ENCODE assay signal across 10 mouse cellular contexts in genomic region chr10:66909905-66910681, GRCm38 (mm10).
A peak's percentile ranks its signal among the peaks of the same experiment; 100 is the strongest.
DNase-seq lines count a peak whose midpoint lies in the region; ATAC-seq and TF ChIP-seq lines count a peak whose summit lies in the region.
"Had no signal": no experiment of that assay in that cellular context is flagged by ENCODE, and none has a peak within 500 bp of the region (broad histone marks: within the 10 kb centered on the region; RNA-seq: fewer than 3 reads in every experiment).

No protein-coding gene starts in this region.

- peak overlapping the region; percentile 66 for H3K27ac ChIP-seq in heart, embryonic 12.5 days (ENCODE audit: poor library complexity, severe bottlenecking)
- H3K27ac ChIP-seq in heart, embryonic 10.5 days: no peak overlapping the region
- H3K27ac ChIP-seq in intestine, postnatal 0 days (ENCODE audit: low read depth, low read length): peak overlapping the region; percentile 46; the same call in 1 of the 2 replicates
- H3K27ac ChIP-seq in liver, embryonic 14.5 days: no peak overlapping the region
- H3K27ac ChIP-seq: midbrain, embryonic 15.5 days had no signal

- H3K4me2 ChIP-seq in heart, embryonic 12.5 days: peak overlapping the region; percentile 46
- no peak overlapping the region for H3K4me2 ChIP-seq in intestine, postnatal 0 days (replicated peaks; ENCODE audit: low read depth)
- no peak overlapping the region for H3K4me2 ChIP-seq in liver, embryonic 14.5 days (ENCODE audit: low read depth)
- H3K4me2 ChIP-seq: hindbrain, embryonic 12.5 days; midbrain, embryonic 15.5 days had no signal

- WGBS in heart, embryonic 12.5 days: 32% methylated on average over 17 of the region's 17 CpGs
- WGBS in heart, embryonic 10.5 days: 48% methylated on average over 17 of the region's 17 CpGs
- WGBS in intestine, postnatal 0 days: 37% methylated on average over 17 of the region's 17 CpGs
- 52% methylated on average over 17 of the region's 17 CpGs for WGBS in liver, embryonic 14.5 days (ENCODE audit: insufficient replicate concordance)

- ATAC-seq in heart, embryonic 12.5 days (ENCODE audit: insufficient number of reproducible peaks, low FRiP score): peak; percentile 47
- peak; percentile 61 for ATAC-seq in intestine, postnatal 0 days
- peak; percentile 40; the same call in 1 of the 2 replicates for ATAC-seq in liver, embryonic 14.5 days (ENCODE audit: insufficient read depth)
- ATAC-seq in frontal cortex, adult (ENCODE audit: low TSS enrichment): no peak

- TF ChIP-seq EP300 in liver, embryonic 14.5 days (IDR thresholded peaks at IDR 0.05; ENCODE audit: low read depth): 0 out of 2 replicates have a peak, but pooled peaks have one; percentile 10

- TF ChIP-seq CTCF in intestine, postnatal 0 days (IDR thresholded peaks at IDR 0.05; ENCODE audit: low read depth): no peak
- no peak for TF ChIP-seq CTCF in liver, embryonic 14.5 days (IDR thresholded peaks at IDR 0.05; ENCODE audit: low read depth)

- no peak overlapping the region for H3K9ac ChIP-seq in heart, embryonic 12.5 days
- no peak overlapping the region for H3K9ac ChIP-seq in intestine, postnatal 0 days (ENCODE audit: low read depth, low read length)
- H3K9ac ChIP-seq in liver, embryonic 14.5 days (replicated peaks): no peak overlapping the region
- H3K9ac ChIP-seq: hindbrain, embryonic 12.5 days; midbrain, embryonic 15.5 days had no signal

- H3K4me3 ChIP-seq in heart, embryonic 12.5 days: peak overlapping the region; percentile 21; the same call in 1 of the 2 replicates
- H3K4me3 ChIP-seq in heart, embryonic 10.5 days: no peak overlapping the region
- H3K4me3 ChIP-seq in intestine, postnatal 0 days (ENCODE audit: low read depth, low read length): no peak overlapping the region
- H3K4me3 ChIP-seq in liver, embryonic 14.5 days (ENCODE audit: insufficient read depth in 1 of 2, low read depth in 2 of 2, low read length in 2 of 2): no peak overlapping the region
- H3K4me3 ChIP-seq: hindbrain, embryonic 12.5 days; midbrain, embryonic 15.5 days had no signal

- H3K36me3 ChIP-seq in heart, embryonic 12.5 days: no peaks in the 10 kb centered on the region
- H3K36me3 ChIP-seq in heart, embryonic 10.5 days: no peaks in the 10 kb centered on the region
- H3K36me3 ChIP-seq in intestine, postnatal 0 days (ENCODE audit: control insufficient read depth, insufficient read depth): no peaks in the 10 kb centered on the region
- H3K36me3 ChIP-seq in liver, embryonic 14.5 days (replicated peaks; ENCODE audit: control insufficient read depth, insufficient read depth, low read depth): no peaks in the 10 kb centered on the region
- H3K36me3 ChIP-seq: hindbrain, embryonic 12.5 days; midbrain, embryonic 15.5 days had no signal

- no peaks in the 10 kb centered on the region for H3K9me3 ChIP-seq in heart, embryonic 12.5 days (replicated peaks)
- H3K9me3 ChIP-seq in heart, embryonic 10.5 days: no peaks in the 10 kb centered on the region
- no peaks in the 10 kb centered on the region for H3K9me3 ChIP-seq in intestine, postnatal 0 days (ENCODE audit: control insufficient read depth)
- H3K9me3 ChIP-seq in liver, embryonic 14.5 days (ENCODE audit: control insufficient read depth, low read length): no peaks in the 10 kb centered on the region
- H3K9me3 ChIP-seq: hindbrain, embryonic 12.5 days; midbrain, embryonic 15.5 days had no signal

- no peak for DNase-seq in heart, embryonic 10.5 days (ENCODE audit: low spot score)
- DNase-seq in adrenal gland, postnatal 10 days: peak; percentile 72
- no peak for DNase-seq in liver, embryonic 14.5 days (ENCODE audit: low read depth in 3 of 3, low spot score in 3 of 3)
- DNase-seq in right cerebral cortex, postnatal 4 days: no peak
- DNase-seq in thymus, adult 18-20 months: no peak

- peaks cover 54% of the 10 kb centered on the region for H3K4me1 ChIP-seq in heart, embryonic 12.5 days (replicated peaks)
- H3K4me1 ChIP-seq in heart, embryonic 10.5 days: peaks cover 52% of the 10 kb centered on the region
- H3K4me1 ChIP-seq in intestine, postnatal 0 days (replicated peaks; ENCODE audit: control insufficient read depth, insufficient read depth, low read length): 0 out of 2 replicates have a peak, but pooled peaks cover 4% of the 10 kb centered on the region
- peaks cover 3 to 33% of the 10 kb centered on the region in 2 experiments for H3K4me1 ChIP-seq in liver, embryonic 14.5 days (replicated peaks; ENCODE audit: control insufficient read depth in 2 of 2, insufficient read depth in 2 of 2, low read length in 1 of 2)

- no peaks in the 10 kb centered on the region for H3K27me3 ChIP-seq in heart, embryonic 12.5 days (replicated peaks)
- H3K27me3 ChIP-seq in heart, embryonic 10.5 days (ENCODE audit: insufficient read depth, poor library complexity, severe bottlenecking): no peaks in the 10 kb centered on the region
- H3K27me3 ChIP-seq in intestine, postnatal 0 days (replicated peaks; ENCODE audit: control insufficient read depth, insufficient read depth, low read length): no peaks in the 10 kb centered on the region
- H3K27me3 ChIP-seq in liver, embryonic 14.5 days (ENCODE audit: control insufficient read depth, insufficient read depth, low read length): no peaks in the 10 kb centered on the region
- H3K27me3 ChIP-seq: hindbrain, embryonic 12.5 days; midbrain, embryonic 15.5 days had no signal

Comparison
In these comparisons a context has a peak if more than half of its experiments do, and no peak if none do; other contexts are left out.
1. H3K27ac ChIP-seq: peak in heart, embryonic 12.5 days (single experiment) and intestine, postnatal 0 days (single experiment); none in heart, embryonic 10.5 days (single experiment) and liver, embryonic 14.5 days (single experiment).